Mouse (Mus musculus) stomach, postnatal 0 days (tissue): ENCODE data around the gene Zdhhc12.

Experiments used
- CTCF ChIP-seq: IDR thresholded peaks from 2 replicates; pipeline ENCODE4 v1.5.1; 2016; ENCODE audit warnings: antibody characterized with exemption, low read depth, mild to moderate bottlenecking, moderate library complexity
- EP300 ChIP-seq: optimal IDR thresholded peaks from 2 replicates; pipeline ENCODE3; 2016; ENCODE audit warnings: antibody characterized with exemption

- TF ChIP-seq CTCF (no peak), EP300 (no peak)
Observed at GRCm38 (mm10) chr2:30108260-30108659, 14.8 kb upstream of the Zdhhc12 start.
